Comparison of ENCODE assay signal across 8 mouse cellular contexts in genomic region chr4:152008622-152009075, GRCm38 (mm10). TPM values are rescaled to one million over a fixed set of nuclear protein-coding genes. Genes with fewer than 3 reads are reported as not detected.
A peak's percentile ranks its signal among the peaks of the same experiment; 100 is the strongest.
DNase-seq lines count a peak whose midpoint lies in the region; ATAC-seq lines count a peak whose summit lies in the region.

Klhl21 (plus strand) TSS chr4:152008803.

- peaks cover 21% of the 10 kb centered on the region for H3K36me3 ChIP-seq in forebrain, embryonic 10.5 days (replicated peaks)
- peaks cover 7% of the 10 kb centered on the region; the same call in 1 of the 2 replicates for H3K36me3 ChIP-seq in heart, embryonic 15.5 days
- H3K36me3 ChIP-seq in liver, embryonic 15.5 days (replicated peaks): peaks cover 11% of the 10 kb centered on the region
- 0 out of 2 replicates have a peak, but pooled peaks cover 3% of the 10 kb centered on the region for H3K36me3 ChIP-seq in neural tube, embryonic 12.5 days

- 0% methylated on average over 45 of the region's 45 CpGs for WGBS in forebrain, embryonic 10.5 days
- under 1% methylated on average over 45 of the region's 45 CpGs for WGBS in heart, embryonic 15.5 days
- WGBS in liver, embryonic 15.5 days (ENCODE audit: insufficient replicate concordance): under 1% methylated on average over 45 of the region's 45 CpGs
- under 1% methylated on average over 45 of the region's 45 CpGs for WGBS in neural tube, embryonic 12.5 days

- peak; percentile 80 for DNase-seq in c-Kit-negative CD71-positive TER-119-positive erythroid progenitor cells, embryonic 14.5 days (ENCODE audit: low read depth, low spot score)
- peak; percentile 92 for DNase-seq in forebrain, embryonic 10.5 days (ENCODE audit: extremely low spot score, low spot score)
- DNase-seq in kidney, postnatal 36 days: peak; percentile 96 to 97
- peak; percentile 91 for DNase-seq in telencephalon, adult 2 months (ENCODE audit: low read depth, low spot score)

- peak within 1 kb of the TSS; percentile 89 for H3K4me3 ChIP-seq in forebrain, embryonic 10.5 days
- peak within 1 kb of the TSS; percentile 75 for H3K4me3 ChIP-seq in heart, embryonic 15.5 days
- H3K4me3 ChIP-seq in liver, embryonic 15.5 days (replicated peaks): peak within 1 kb of the TSS; percentile 81
- H3K4me3 ChIP-seq in neural tube, embryonic 12.5 days: peak within 1 kb of the TSS; percentile 72

- H3K4me2 ChIP-seq in heart, embryonic 15.5 days: peak within 1 kb of the TSS; percentile 97
- H3K4me2 ChIP-seq in liver, embryonic 15.5 days: peak within 1 kb of the TSS; percentile 100
- peak within 1 kb of the TSS; percentile 100 for H3K4me2 ChIP-seq in neural tube, embryonic 12.5 days (replicated peaks)

- H3K27ac ChIP-seq in forebrain, embryonic 10.5 days: peak within 1 kb of the TSS; percentile 88
- peak within 1 kb of the TSS; percentile 96 for H3K27ac ChIP-seq in heart, embryonic 15.5 days
- H3K27ac ChIP-seq in liver, embryonic 15.5 days (replicated peaks): peak within 1 kb of the TSS; percentile 86
- 0 out of 2 replicates have a peak within 1 kb of the TSS, but pooled peaks have one; percentile 16 for H3K27ac ChIP-seq in neural tube, embryonic 12.5 days

- peaks cover 64% of the 10 kb centered on the region for H3K4me1 ChIP-seq in forebrain, embryonic 10.5 days
- H3K4me1 ChIP-seq in heart, embryonic 15.5 days (replicated peaks): peaks cover 58% of the 10 kb centered on the region
- peaks cover 67% of the 10 kb centered on the region for H3K4me1 ChIP-seq in liver, embryonic 15.5 days (replicated peaks)
- peaks cover 40% of the 10 kb centered on the region for H3K4me1 ChIP-seq in neural tube, embryonic 12.5 days

- H3K9me3 ChIP-seq in forebrain, embryonic 10.5 days: no peaks in the 10 kb centered on the region
- H3K9me3 ChIP-seq in heart, embryonic 15.5 days (replicated peaks): no peaks in the 10 kb centered on the region
- no peaks in the 10 kb centered on the region for H3K9me3 ChIP-seq in liver, embryonic 15.5 days (replicated peaks)
- no peaks in the 10 kb centered on the region for H3K9me3 ChIP-seq in neural tube, embryonic 12.5 days

- peak within 1 kb of the TSS; percentile 86 for H3K9ac ChIP-seq in heart, embryonic 15.5 days
- peak within 1 kb of the TSS; percentile 73 for H3K9ac ChIP-seq in liver, embryonic 15.5 days
- H3K9ac ChIP-seq in neural tube, embryonic 12.5 days: peak within 1 kb of the TSS; percentile 57

- peak; percentile 89 for ATAC-seq in CD4-positive, CD25-positive, alpha-beta regulatory T cell, adult 4 months
- ATAC-seq in heart, embryonic 15.5 days (replicated peaks; ENCODE audit: insufficient number of reproducible peaks, insufficient read depth, low FRiP score, low read depth): peak; percentile 89
- peak; percentile 82 for ATAC-seq in liver, embryonic 15.5 days (ENCODE audit: insufficient read depth)
- peak; percentile 81 for ATAC-seq in neural tube, embryonic 12.5 days (ENCODE audit: low FRiP score, low read depth)

- H3K27me3 ChIP-seq in forebrain, embryonic 10.5 days (ENCODE audit: poor library complexity, severe bottlenecking): peaks cover 33% of the 10 kb centered on the region
- no peaks in the 10 kb centered on the region for H3K27me3 ChIP-seq in heart, embryonic 15.5 days
- peaks cover 27% of the 10 kb centered on the region for H3K27me3 ChIP-seq in liver, embryonic 15.5 days
- peaks cover 45% of the 10 kb centered on the region for H3K27me3 ChIP-seq in neural tube, embryonic 12.5 days (replicated peaks)

RNA-seq across cellular contexts. Expression of gene Klhl21, which starts in this region (rescaled TPM):
- polyA plus RNA-seq in CD4-positive, CD25-positive, alpha-beta regulatory T cell, adult 4 months (2017; shearing (Covaris generic)): 1 to 10 TPM; 4.0 to 4.4 TPM
- 8.1 and 8.3 TPM in 2 replicates for polyA plus RNA-seq in forebrain, embryonic 10.5 days (2016; fragmentation: Nextera tagmentation; extraction: Ambion mirVana)
- 26.1 and 30.9 TPM in 2 replicates for polyA plus RNA-seq in heart, embryonic 15.5 days (2015; fragmentation: Nextera tagmentation; extraction: Ambion mirVana)
- polyA plus RNA-seq in liver, embryonic 15.5 days (2015; fragmentation: Nextera tagmentation; extraction: Ambion mirVana): 6.3 and 7.2 TPM in 2 replicates
- 7.2 and 7.6 TPM in 2 replicates for polyA plus RNA-seq in neural tube, embryonic 12.5 days (2016; fragmentation: Nextera tagmentation; extraction: Ambion mirVana)

Comparison
In these comparisons a context has a peak if more than half of its experiments do, and no peak if none do; other contexts are left out.
1. Peak in every context shown above with its lines: DNase-seq, ATAC-seq, H3K4me3 ChIP-seq and H3K27ac ChIP-seq.
2. H3K27ac ChIP-seq: peak in every context shown above with its lines; median percentile 96 in heart, embryonic 15.5 days; 88 in forebrain, embryonic 10.5 days; 86 in liver, embryonic 15.5 days; 16 in neural tube, embryonic 12.5 days.